Mouse (Mus musculus): Measurements from ENCODE around the gene Gm20388.

DNA sequence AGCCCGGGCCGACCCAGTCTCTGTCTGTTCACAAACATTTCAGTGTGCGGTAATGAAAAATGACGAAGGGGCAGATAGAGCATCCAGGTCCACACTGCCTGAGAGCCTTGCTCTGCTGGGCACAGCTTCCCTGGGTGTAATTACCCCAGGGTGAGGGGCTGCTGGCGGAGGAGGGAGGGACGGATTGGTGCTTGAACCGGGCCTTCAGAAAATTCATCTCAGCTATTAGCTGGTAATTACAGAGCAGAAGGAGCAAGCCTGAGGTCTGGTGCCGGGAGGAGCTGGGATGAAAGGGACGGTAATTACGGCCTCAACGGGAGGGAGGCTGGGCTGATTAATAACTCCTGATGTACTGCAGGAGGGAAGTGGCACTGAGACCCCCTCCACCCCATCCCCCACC, 639.3 kb downstream of the Gm20388 start:
- no peak for TF ChIP-seq POLR2A (IDR thresholded peaks at IDR 0.05; ENCODE audit: insufficient read depth, low read depth, low read length)
- no peak for TF ChIP-seq CTCF (IDR thresholded peaks at IDR 0.05; ENCODE audit: insufficient read depth, low read depth, low read length)

Measured in olfactory bulb, adult 2 months (tissue).